Mouse (Mus musculus) retina, postnatal 1 day (tissue): Measurements from ENCODE around the gene Tspan9.

ENCODE experiments used
- DNase-seq: peaks from one replicate; pipeline ENCODE4 v3.0.0-alpha.2; 2012

Tspan9 gene

DNA sequence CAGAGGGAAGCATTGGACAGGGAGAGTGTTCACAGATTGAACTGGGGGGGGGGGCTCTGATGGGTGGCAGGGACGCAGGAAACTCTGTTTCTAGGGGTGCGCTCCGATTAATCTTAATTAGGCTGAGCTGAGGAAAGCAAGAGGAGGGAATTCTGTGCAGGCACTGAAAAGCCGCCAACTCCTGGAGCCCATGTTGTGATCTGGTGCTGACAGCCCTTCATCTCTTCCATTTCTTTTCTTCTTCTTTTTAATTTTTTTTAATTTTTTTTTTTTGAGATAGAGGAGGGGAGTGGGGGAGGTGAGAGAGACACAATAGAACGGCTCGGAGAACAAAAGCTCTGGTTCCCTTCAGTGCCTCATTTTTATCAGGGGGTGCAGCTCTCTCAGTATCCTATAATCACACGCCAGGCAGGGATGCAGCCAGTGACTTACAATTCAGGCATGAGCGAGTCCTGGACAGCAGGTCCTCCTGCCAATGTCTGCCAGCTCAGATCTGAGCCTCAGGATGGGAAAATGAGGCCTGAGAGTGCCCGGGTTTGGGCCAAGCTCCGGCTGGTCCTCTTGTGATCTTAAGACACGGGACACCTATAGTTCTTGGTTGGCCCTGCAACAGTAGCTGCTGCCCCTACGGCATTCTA, 72.4 kb downstream of the Tspan9 start:
- DNase-seq: no peak

DNA sequence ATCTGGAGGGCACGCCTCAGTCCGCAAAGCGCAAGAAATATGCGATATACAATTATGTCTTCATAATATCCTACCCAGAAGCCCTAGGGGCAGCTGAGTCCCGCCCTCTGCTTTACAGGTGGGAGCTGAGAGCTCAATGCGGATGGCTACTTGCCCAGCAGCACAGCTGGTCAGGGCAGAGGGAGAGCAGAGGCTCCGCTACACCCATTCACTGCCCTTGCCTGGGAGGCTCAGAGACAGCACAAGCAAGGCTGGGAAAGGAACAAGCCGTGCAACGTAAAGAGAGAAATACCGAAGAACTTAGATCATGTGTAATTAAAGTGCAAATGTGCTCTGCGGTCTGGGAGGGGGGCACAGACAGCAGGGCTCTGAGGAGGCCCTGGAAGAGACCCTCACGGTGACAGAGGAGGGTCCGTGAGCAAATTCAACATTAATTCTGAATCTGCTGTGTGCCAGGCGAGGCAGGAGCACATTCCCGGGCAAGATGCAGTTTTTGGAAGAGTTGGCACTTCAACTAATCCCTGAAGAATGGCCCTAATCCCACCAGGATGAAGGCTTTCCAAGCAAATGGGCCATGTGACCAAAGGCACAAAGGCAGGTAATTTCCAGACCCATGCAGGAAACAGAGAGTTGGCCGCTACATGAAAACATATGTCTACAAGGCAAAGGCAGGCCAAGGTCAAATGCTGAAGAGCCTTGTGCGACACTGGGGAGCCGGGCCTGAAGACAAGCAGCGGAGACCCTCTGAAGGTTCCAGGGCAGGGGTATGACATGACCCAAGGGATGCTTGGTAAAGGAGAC, 73.1 kb downstream of the Tspan9 start:
- no peak for DNase-seq

GRCm38 (mm10) chr6:128068144-128068543, 75.2 kb downstream of the Tspan9 start:
- DNase-seq: no peak

DNA sequence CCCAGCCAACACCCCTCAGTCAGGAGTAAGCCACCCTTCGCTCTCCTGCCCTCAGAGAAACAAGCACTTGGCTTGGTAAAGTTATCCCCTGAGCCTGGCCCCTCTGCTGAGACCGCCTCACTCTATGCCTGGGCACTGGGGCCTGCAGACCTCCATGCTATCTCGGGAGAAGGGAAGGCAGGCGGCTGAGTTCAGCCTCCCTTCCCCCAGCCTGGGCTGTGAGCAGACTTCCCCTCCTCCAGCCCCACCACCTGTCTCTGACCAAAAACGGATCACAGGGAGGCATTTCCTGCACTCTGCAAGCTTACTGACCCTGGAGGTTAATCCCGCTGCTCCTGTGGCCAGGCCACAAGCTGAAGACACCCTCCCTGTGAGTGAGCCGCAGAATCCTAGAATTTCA, 77.4 kb downstream of the Tspan9 start:
- DNase-seq: peak; percentile 77

DNA sequence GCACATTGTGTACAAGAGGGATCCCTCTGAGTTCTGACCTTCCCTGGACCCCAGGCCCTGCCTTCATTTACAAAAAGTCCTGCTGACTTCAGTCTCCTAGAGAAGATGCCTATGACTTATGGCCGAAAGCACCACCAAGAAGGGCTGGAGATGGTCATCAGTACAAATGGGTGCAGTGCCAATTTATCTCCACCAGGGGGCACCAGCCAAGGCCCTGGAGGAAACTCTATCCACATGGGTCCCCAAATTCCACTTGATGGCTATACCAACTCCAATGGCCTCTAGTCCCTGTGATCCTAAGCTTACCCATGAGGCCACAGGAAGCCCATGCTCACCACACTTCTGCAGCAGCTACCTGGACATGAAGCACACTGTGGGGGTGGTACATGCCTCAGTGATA, 79.9 kb downstream of the Tspan9 start:
- no peak for DNase-seq

- DNase-seq: no peak
These were observed 80.6 kb downstream of the Tspan9 start for GRCm38 (mm10) chr6:128062784-128063183.

DNA sequence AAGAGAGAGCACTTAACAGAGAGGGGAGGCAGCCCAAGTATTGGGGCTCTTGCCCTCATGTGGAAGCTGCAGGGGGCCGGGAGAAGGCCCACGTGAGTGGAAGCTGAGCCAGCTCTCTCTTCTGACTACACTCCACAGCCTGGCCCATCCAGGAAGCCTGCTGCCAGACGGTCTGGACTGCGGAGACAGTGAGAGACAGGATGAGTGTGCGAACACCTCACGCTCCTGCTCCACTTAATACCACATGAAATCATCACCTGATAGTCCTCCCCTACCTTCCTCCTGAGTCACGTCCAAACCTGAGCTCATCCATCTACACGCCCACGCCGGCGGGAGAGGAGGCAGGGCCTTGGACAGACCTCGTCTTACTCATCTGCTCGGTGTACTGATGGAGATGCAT, 81.2 kb downstream of the Tspan9 start:
- DNase-seq: no peak

- DNase-seq: no peak
These were observed 82.1 kb downstream of the Tspan9 start for GRCm38 (mm10) chr6:128061342-128061741.

GRCm38 (mm10) chr6:128058570-128058969, 84.8 kb downstream of the Tspan9 start:
- no peak for DNase-seq

GRCm38 (mm10) chr6:128058157-128058556, 85.2 kb downstream of the Tspan9 start:
- DNase-seq: no peak

GRCm38 (mm10) chr6:128053000-128053732, 90.2 kb downstream of the Tspan9 start:
- no peak for DNase-seq

DNA sequence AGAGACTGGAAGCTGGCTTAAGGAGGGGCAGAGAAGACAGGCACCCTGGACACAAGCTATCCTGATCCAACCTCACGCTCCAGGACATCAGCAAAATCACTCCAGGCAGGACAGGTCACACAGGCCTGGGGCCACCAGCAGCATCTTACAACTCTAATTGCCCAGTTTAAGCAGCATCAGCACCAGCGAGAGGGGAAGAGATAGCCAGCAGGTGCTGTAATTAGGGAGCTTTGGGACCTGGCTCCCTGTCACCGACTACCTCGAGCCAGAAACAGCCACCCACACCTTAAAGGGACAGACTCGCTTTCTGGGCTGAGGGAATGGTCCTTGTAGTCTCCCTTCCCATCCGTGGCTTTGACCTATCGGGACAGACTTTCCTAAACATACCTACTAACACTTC, 95.7 kb downstream of the Tspan9 start:
- DNase-seq: no peak

- no peak for DNase-seq
These were observed 96.2 kb downstream of the Tspan9 start for GRCm38 (mm10) chr6:128047239-128047638.

GRCm38 (mm10) chr6:128046799-128047198, 96.6 kb downstream of the Tspan9 start:
- no peak for DNase-seq

DNA sequence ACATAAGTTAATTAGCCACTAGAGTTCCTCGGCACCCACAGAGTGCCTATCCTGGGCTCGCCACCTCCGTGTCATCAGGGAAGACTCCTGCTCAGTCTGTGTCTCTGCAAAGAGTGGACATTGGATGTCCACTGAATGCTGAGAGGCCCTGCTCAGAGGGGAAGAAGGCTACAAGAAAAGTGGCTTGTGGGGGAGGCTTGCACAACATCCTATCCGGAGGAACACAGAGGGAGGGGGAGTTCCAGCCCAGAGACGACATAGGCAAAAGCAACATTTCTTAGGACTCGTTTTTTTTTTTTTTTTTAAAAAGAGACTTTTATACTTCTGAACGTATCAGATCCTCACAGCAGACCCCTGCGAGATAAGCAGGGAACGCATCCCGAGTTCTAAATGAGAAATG, 98.7 kb downstream of the Tspan9 start:
- DNase-seq: no peak

DNA sequence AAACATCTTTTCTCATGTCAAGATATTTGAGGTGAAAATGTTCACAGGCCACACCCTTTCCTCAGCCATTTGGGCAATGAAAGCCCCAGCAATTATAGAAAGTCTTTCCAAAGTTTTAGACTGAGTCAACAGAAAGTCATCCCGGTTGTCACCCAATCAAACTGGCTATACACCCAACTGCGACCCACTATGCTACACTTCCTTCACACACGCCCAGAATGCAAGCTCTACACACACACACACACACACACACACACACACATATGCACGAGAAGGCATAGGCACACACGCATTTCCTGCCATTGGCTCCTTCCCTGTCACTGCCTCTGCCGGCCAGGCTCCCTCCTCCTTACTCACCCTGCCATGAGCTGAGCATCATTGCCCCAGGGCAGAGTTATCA, 99.9 kb downstream of the Tspan9 start:
- DNase-seq: no peak

- DNase-seq: no peak
These were observed 101.6 kb downstream of the Tspan9 start for GRCm38 (mm10) chr6:128041836-128042235.

GRCm38 (mm10) chr6:128039077-128039766, 104.2 kb downstream of the Tspan9 start:
- no peak for DNase-seq

- no peak for DNase-seq
These were observed 104.8 kb downstream of the Tspan9 start for GRCm38 (mm10) chr6:128038568-128038967.

- no peak for DNase-seq
These were observed 106.8 kb downstream of the Tspan9 start for GRCm38 (mm10) chr6:128036597-128036996.

- peak; percentile 61 for DNase-seq
These were observed 107.5 kb downstream of the Tspan9 start for GRCm38 (mm10) chr6:128035930-128036309.

DNA sequence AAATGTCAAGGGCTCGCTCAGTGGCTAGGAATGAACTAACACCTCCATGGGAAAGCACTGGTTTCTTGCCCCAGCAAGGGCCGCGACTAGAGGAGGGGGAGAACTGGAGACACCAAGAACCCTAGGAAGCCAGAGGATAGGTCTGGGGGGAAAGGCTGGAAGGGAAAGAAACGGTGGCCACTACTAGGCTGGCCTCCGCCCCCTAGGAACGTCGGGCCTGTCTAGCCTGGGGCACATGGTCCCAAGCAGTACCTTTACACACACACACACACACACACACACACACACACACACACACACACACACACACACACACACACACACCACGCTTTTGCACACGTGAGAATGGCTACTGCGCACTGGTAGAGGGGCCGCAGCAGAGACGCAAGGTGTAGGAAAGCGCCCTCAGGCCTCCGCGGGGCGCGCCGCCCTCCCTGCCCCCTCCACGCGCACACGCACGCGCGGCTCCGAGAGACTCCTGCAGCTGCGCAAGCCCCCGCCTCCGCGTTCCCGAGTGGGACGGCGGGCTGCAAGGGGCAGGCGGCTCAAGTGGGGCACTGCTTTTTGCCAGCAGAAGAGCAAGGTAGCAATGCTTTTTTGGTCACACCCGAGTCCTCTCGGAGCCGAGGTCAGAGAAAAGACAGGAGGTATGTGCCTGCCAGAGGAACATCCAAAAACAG, 108.0 kb downstream of the Tspan9 start:
- peak; percentile 84 for DNase-seq
